Mouse (Mus musculus) midbrain, embryonic 11.5 days (tissue): ENCODE results near the gene Gm20425. TPM values are rescaled to one million over a fixed set of nuclear protein-coding genes. Genes with fewer than 3 reads are reported as not detected.

Experiments used
- polyA plus RNA-seq: library from polyadenylated mRNA; unstranded; fragments of >200 nt; fragmentation: Nextera tagmentation; extraction: Ambion mirVana; gene quantifications from 2 replicates; pipeline ENCODE4 v1.2.1, GENCODE M21; 2014

Gm20425 gene
- polyA plus RNA-seq, 1 experiment from 2014 or later: 4.6 TPM

Other genes with a start within 250 kb of the Gm20425 start
- gene Slco2a1, start 241.6 kb downstream of the Gm20425 start, polyA plus RNA-seq: 0.31 and 0.54 TPM in 2 replicates
- gene Rab6b, start 118.5 kb downstream of the Gm20425 start, polyA plus RNA-seq: 16.5 and 16.7 TPM in 2 replicates
- gene Srprb, start 28.2 kb downstream of the Gm20425 start, polyA plus RNA-seq: 61.5 and 62.6 TPM in 2 replicates
- gene Trf, start 137 bp upstream of the Gm20425 start, polyA plus RNA-seq: 18.0 and 18.7 TPM in 2 replicates
- 2.3 and 2.7 TPM in 2 replicates for gene 1300017J02Rik, start 74.8 kb upstream of the Gm20425 start, polyA plus RNA-seq
- 79.7 and 84.2 TPM in 2 replicates for gene Topbp1, start 74.9 kb upstream of the Gm20425 start, polyA plus RNA-seq
- 139 and 144 TPM in 2 replicates for gene Cdv3, start 135.5 kb upstream of the Gm20425 start, polyA plus RNA-seq